Mouse (Mus musculus) kidney, postnatal 10 days (tissue): ENCODE results near the gene Kif22.

ENCODE experiments used
- DNase-seq: peaks from one replicate; pipeline ENCODE4 v3.0.0; 2021; ENCODE audit warnings: mixed read lengths

Kif22 gene

DNA sequence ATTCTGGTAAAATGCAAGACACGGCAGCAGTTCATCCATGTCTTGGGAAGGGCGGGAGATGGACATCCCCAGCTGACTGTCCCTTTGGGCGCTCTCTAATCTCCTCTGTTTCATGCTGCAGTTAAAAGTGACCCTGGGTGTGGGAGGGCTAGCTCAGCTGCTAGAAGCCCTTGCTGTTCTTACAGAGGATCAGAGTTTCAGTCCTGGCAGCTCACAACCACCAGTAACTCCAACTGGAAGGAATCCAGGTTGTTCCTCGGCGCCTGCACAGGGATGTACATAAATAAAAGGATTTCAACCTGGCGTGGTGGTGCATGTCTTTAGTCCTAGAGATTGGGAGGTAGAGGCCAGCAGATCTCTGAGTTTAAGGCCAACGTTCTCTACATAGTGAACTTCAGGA, 59.2 kb downstream of the Kif22 start:
- DNase-seq, result no peak

DNA sequence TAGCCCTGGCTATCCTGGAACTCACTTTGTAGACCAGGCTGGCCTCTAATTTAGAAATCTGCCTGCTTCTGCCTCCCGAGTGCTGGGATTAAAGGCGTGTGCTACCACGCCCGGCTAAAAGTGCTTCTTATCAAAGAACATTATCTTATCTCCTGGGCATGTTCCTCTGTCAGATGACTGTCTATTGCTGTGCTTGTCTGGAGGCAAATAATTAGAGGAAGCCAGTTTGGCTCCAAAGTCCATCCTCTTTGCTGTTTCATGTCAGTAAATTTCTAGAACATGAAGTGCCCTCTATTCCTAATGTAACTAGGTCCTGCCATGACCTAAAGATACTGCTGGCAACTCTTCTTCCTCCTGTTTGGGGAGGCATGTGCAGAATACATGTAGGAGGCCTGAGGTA, 60.2 kb downstream of the Kif22 start:
- DNase-seq, result no peak

DNA sequence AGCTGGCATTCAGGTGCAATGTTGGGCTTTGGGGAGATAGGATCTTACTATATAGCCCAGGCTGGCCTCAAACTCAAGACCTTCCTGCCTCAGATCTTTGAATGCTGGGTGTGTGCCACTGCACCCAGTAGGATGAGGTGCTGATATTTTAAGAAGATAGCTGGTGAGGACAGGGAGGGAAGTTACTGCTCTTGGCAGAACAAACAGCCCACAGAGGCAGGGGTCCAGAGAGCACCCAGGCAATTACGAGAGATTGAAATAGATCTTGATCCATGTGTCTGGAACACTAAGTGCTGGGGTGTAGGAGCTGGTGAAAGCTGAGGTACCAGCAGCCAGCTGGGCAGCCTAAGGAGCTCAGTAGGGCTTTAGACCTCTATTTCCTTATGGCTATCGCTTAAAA, 60.7 kb downstream of the Kif22 start:
- no peak for DNase-seq

DNA sequence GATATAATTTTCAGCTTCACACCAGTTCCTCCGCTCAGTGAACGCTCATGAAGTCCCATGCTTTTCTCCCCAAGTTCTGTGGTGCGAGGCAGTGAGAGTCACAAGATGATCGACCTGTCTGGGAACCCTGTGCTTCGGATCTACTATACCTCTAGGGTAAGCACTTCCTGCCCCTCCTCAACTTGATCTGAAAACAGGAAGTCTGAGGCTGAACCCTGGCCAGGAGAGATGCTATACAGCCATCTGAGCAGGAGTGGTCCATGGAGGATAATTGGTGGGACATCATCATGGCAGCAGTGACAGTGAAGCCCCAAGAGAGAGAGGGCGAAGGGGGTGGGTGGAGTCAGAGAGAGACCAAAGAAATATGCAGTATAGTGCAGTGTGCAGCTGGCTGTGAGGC, 63.4 kb downstream of the Kif22 start:
- no peak for DNase-seq
